Mouse (Mus musculus): ENCODE data around the gene Sppl2b. TPM values are rescaled to one million over a fixed set of nuclear protein-coding genes. Genes with fewer than 3 reads are reported as not detected.
"Not testable (repeated sequence)": the region's sequence is repeated elsewhere in the genome, so short reads cannot be mapped to it uniquely, and the experiment has no call there.

The Sppl2b gene
- polyA plus RNA-seq, 1 experiment from 2014 or later = 34.3 TPM

- H3K9me3 ChIP-seq (replicated peaks; ENCODE audit: low read length) = no peaks in the 10 kb centered on the region
Measured at GRCm38 (mm10) chr10:80817164-80817563, 37.9 kb upstream of the Sppl2b start.

GRCm38 (mm10) chr10:80817955-80818354 lies 37.1 kb upstream of the Sppl2b start:
- peak; percentile 59 for TF ChIP-seq CTCF (IDR thresholded peaks at IDR 0.05; ENCODE audit: low read depth)

More at GRCm38 (mm10) chr10:80817164-80817563, 37.9 kb upstream of the Sppl2b start:
- ATAC-seq (replicated peaks; ENCODE audit: low FRiP score, low read depth) = no peak
- Histone ChIP-seq H3K4me2 (ENCODE audit: low read length) (no peak overlapping the region), H3K4me1 (replicated peaks; ENCODE audit: insufficient read depth, low read length) (no peaks in the 10 kb centered on the region), H3K27ac (no peak overlapping the region), H3K36me3 (ENCODE audit: insufficient read depth, low read length) (no peaks in the 10 kb centered on the region), H3K9ac (ENCODE audit: low read depth, low read length) (no peak overlapping the region), H3K4me3 (replicated peaks; ENCODE audit: low read depth, low read length) (no peak overlapping the region), H3K27me3 (ENCODE audit: insufficient read depth, low read length) (no peaks in the 10 kb centered on the region)
- DNase-seq (ENCODE audit: low spot score) = no peak
- WGBS = 49% methylated on average over 2 of the region's 2 CpGs
- no peak for TF ChIP-seq CTCF (IDR thresholded peaks at IDR 0.05; ENCODE audit: low read depth)

GRCm38 (mm10) chr10:80818599-80819281 lies 36.3 kb upstream of the Sppl2b start:
- Histone ChIP-seq H3K9me3 (replicated peaks; ENCODE audit: low read length) (no peaks in the 10 kb centered on the region), H3K36me3 (ENCODE audit: insufficient read depth, low read length) (no peaks in the 10 kb centered on the region), H3K4me2 (ENCODE audit: low read length) (no peak overlapping the region), H3K9ac (ENCODE audit: low read depth, low read length) (no peak overlapping the region), H3K27me3 (ENCODE audit: insufficient read depth, low read length) (no peaks in the 10 kb centered on the region), H3K4me3 (replicated peaks; ENCODE audit: low read depth, low read length) (no peak overlapping the region), H3K27ac (no peak overlapping the region), H3K4me1 (replicated peaks; ENCODE audit: insufficient read depth, low read length) (0 out of 2 replicates have a peak, but pooled peaks cover under 1% of the 10 kb centered on the region)
- no peak for TF ChIP-seq CTCF (IDR thresholded peaks at IDR 0.05; ENCODE audit: low read depth)
- 52% methylated on average over 6 of the region's 6 CpGs for WGBS
- ATAC-seq (replicated peaks; ENCODE audit: low FRiP score, low read depth) = no peak
- DNase-seq (ENCODE audit: low spot score) = no peak

More at GRCm38 (mm10) chr10:80817955-80818354, 37.1 kb upstream of the Sppl2b start:
- H3K27ac ChIP-seq; H3K4me3 ChIP-seq (replicated peaks; ENCODE audit: low read depth, low read length); H3K9ac ChIP-seq (ENCODE audit: low read depth, low read length); DNase-seq (ENCODE audit: low spot score); H3K9me3 ChIP-seq (replicated peaks; ENCODE audit: low read length); H3K4me1 ChIP-seq (replicated peaks; ENCODE audit: insufficient read depth, low read length); H3K27me3 ChIP-seq (ENCODE audit: insufficient read depth, low read length); H3K4me2 ChIP-seq (ENCODE audit: low read length); H3K36me3 ChIP-seq (ENCODE audit: insufficient read depth, low read length); ATAC-seq (replicated peaks; ENCODE audit: low FRiP score, low read depth): not testable (repeated sequence)
- WGBS = 84% methylated on average over 7 of the region's 7 CpGs

GRCm38 (mm10) chr10:80819406-80819805 lies 35.7 kb upstream of the Sppl2b start:
- Histone ChIP-seq H3K9ac (ENCODE audit: low read depth, low read length) (no peak overlapping the region), H3K27me3 (ENCODE audit: insufficient read depth, low read length) (no peaks in the 10 kb centered on the region), H3K4me1 (replicated peaks; ENCODE audit: insufficient read depth, low read length) (0 out of 2 replicates have a peak, but pooled peaks cover 3% of the 10 kb centered on the region), H3K4me3 (replicated peaks; ENCODE audit: low read depth, low read length) (no peak overlapping the region), H3K9me3 (replicated peaks; ENCODE audit: low read length) (no peaks in the 10 kb centered on the region), H3K4me2 (ENCODE audit: low read length) (no peak overlapping the region), H3K36me3 (ENCODE audit: insufficient read depth, low read length) (no peaks in the 10 kb centered on the region), H3K27ac (no peak overlapping the region)
- 33% methylated on average over 3 of the region's 3 CpGs for WGBS
- DNase-seq (ENCODE audit: low spot score) = no peak
- no peak; the same call in 1 of the 2 replicates for ATAC-seq (replicated peaks; ENCODE audit: low FRiP score, low read depth)
- TF ChIP-seq CTCF (IDR thresholded peaks at IDR 0.05; ENCODE audit: low read depth) = no peak

GRCm38 (mm10) chr10:80821991-80822390 lies 33.1 kb upstream of the Sppl2b start:
- WGBS = 48% methylated on average over 2 of the region's 2 CpGs
- DNase-seq (ENCODE audit: low spot score) (peak; percentile 65), ATAC-seq (replicated peaks; ENCODE audit: low FRiP score, low read depth) (no peak)

GRCm38 (mm10) chr10:80822528-80822927 lies 32.5 kb upstream of the Sppl2b start:
- Histone ChIP-seq H3K9ac (ENCODE audit: low read depth, low read length) (no peak overlapping the region), H3K4me3 (replicated peaks; ENCODE audit: low read depth, low read length) (no peak overlapping the region), H3K27me3 (ENCODE audit: insufficient read depth, low read length) (no peaks in the 10 kb centered on the region), H3K9me3 (replicated peaks; ENCODE audit: low read length) (no peaks in the 10 kb centered on the region), H3K4me2 (ENCODE audit: low read length) (no peak overlapping the region), H3K4me1 (replicated peaks; ENCODE audit: insufficient read depth, low read length) (0 out of 2 replicates have a peak, but pooled peaks cover 3% of the 10 kb centered on the region), H3K36me3 (ENCODE audit: insufficient read depth, low read length) (no peaks in the 10 kb centered on the region), H3K27ac (no peak overlapping the region)
- no peak for TF ChIP-seq CTCF (IDR thresholded peaks at IDR 0.05; ENCODE audit: low read depth)
- 86% methylated on average over 5 of the region's 5 CpGs for WGBS
- ATAC-seq (replicated peaks; ENCODE audit: low FRiP score, low read depth) = no peak
- DNase-seq (ENCODE audit: low spot score) = no peak

More at GRCm38 (mm10) chr10:80821991-80822390, 33.1 kb upstream of the Sppl2b start:
- peak; percentile 80 for TF ChIP-seq CTCF (IDR thresholded peaks at IDR 0.05; ENCODE audit: low read depth)
- H3K4me3 ChIP-seq (replicated peaks; ENCODE audit: low read depth, low read length) = no peak overlapping the region
- no peaks in the 10 kb centered on the region for H3K36me3 ChIP-seq (ENCODE audit: insufficient read depth, low read length)
- H3K4me2 ChIP-seq (ENCODE audit: low read length) = no peak overlapping the region
- 0 out of 2 replicates have a peak, but pooled peaks cover 3% of the 10 kb centered on the region for H3K4me1 ChIP-seq (replicated peaks; ENCODE audit: insufficient read depth, low read length)
- no peaks in the 10 kb centered on the region for H3K27me3 ChIP-seq (ENCODE audit: insufficient read depth, low read length)
- H3K9me3 ChIP-seq (replicated peaks; ENCODE audit: low read length) = no peaks in the 10 kb centered on the region
- no peak overlapping the region for H3K27ac ChIP-seq
- no peak overlapping the region for H3K9ac ChIP-seq (ENCODE audit: low read depth, low read length)
